Mouse (Mus musculus) kidney, embryonic 16.5 days (tissue): ENCODE results near the gene Sgcg. TPM values are rescaled to one million over a fixed set of nuclear protein-coding genes. Genes with fewer than 3 reads are reported as not detected.

Source experiments
- ATAC-seq: fragments of 200-750 bp; cut with Nextera tagmentation; 2 replicates; pipeline ENCODE4 v1.8.0; 2017; ENCODE audit warnings: moderate TSS enrichment; ENCODE audit not compliant: low FRiP score, low TSS enrichment
- H3K27ac ChIP-seq: fragments of 300-500 bp; sonication (generic); 2 replicates; pipeline ENCODE4 v1.5.1; 2014; ENCODE audit warnings: low read length
- H3K27me3 ChIP-seq: fragments of 300-500 bp; sonication (generic); 2 replicates; pipeline ENCODE4 v1.6.1; 2014; ENCODE audit warnings: low read length, control low read depth, mixed read lengths; ENCODE audit not compliant: insufficient read depth
- H3K36me3 ChIP-seq: fragments of 300-500 bp; sonication (generic); 2 replicates; pipeline ENCODE4 v1.6.1; 2014; ENCODE audit warnings: low read length, control low read depth, mixed read lengths; ENCODE audit not compliant: insufficient read depth
- H3K4me1 ChIP-seq: fragments of 300-500 bp; sonication (generic); 2 replicates; pipeline ENCODE4 v1.6.1; 2014; ENCODE audit warnings: low read length, control low read depth, mixed read lengths; ENCODE audit not compliant: insufficient read depth
- H3K4me2 ChIP-seq: fragments of 300-500 bp; sonication (generic); replicated peaks from 2 replicates; pipeline ENCODE4 v1.6.1; 2014; ENCODE audit warnings: low read depth, low read length
- H3K4me3 ChIP-seq: fragments of 300-500 bp; sonication (generic); 2 replicates; pipeline ENCODE4 v1.5.1; 2014; ENCODE audit warnings: mild to moderate bottlenecking, low read length
- H3K9ac ChIP-seq: fragments of 300-500 bp; sonication (generic); replicated peaks from 2 replicates; pipeline ENCODE4 v1.6.1; 2014; ENCODE audit warnings: low read length
- H3K9me3 ChIP-seq: fragments of 300-500 bp; sonication (generic); 2 replicates; pipeline ENCODE4 v1.6.1; 2016; ENCODE audit warnings: low read length, control low read depth
- WGBS: fragments of 180-500 bp; shearing (Covaris S2); extraction: QIAGEN DNeasy Blood & Tissue Kit; methylation state at CpG from one replicate; pipeline ENCODE4 v1.1.7; 2014; 5-methylcytosine and 5-hydroxymethylcytosine counted together
- polyA plus RNA-seq: library from polyadenylated mRNA; unstranded; fragments of >200 nt; fragmentation: Nextera tagmentation; extraction: Ambion mirVana; gene quantifications from 2 replicates; pipeline ENCODE4 v1.2.1, GENCODE M21; 2015

Sgcg gene
- polyA plus RNA-seq, 1 experiment from 2014 or later: 0.67 TPM

- ATAC-seq: no peak
- Histone ChIP-seq H3K4me2 (no peak overlapping the region), H3K27me3 (peaks cover 24% of the 10 kb centered on the region), H3K36me3 (no peaks in the 10 kb centered on the region), H3K9me3 (no peaks in the 10 kb centered on the region), H3K4me1 (peaks cover 11% of the 10 kb centered on the region), H3K9ac (no peak overlapping the region), H3K27ac (no peak overlapping the region), H3K4me3 (no peak overlapping the region)
- 79% methylated on average over 7 of the region's 7 CpGs for WGBS
Observed at GRCm38 (mm10) chr14:61278676-61279300, 20.5 kb upstream of the Sgcg start.

- no peak overlapping the region for H3K27ac ChIP-seq
- peaks cover 11% of the 10 kb centered on the region for H3K4me1 ChIP-seq
- H3K9ac ChIP-seq: no peak overlapping the region
- no peak overlapping the region for H3K4me3 ChIP-seq
- no peak for ATAC-seq
- WGBS: 50% methylated on average over 1 of the region's 1 CpGs
- peaks cover 27% of the 10 kb centered on the region for H3K27me3 ChIP-seq
- no peaks in the 10 kb centered on the region for H3K36me3 ChIP-seq
- no peaks in the 10 kb centered on the region for H3K9me3 ChIP-seq
- H3K4me2 ChIP-seq: no peak overlapping the region
Observed at GRCm38 (mm10) chr14:61277285-61277684, 19.0 kb upstream of the Sgcg start.

- ATAC-seq: peak; percentile 51
Observed at GRCm38 (mm10) chr14:61274414-61275198, 16.3 kb upstream of the Sgcg start.

GRCm38 (mm10) chr14:61267908-61268475, 9.7 kb upstream of the Sgcg start:
- Histone ChIP-seq H3K27ac (no peak overlapping the region), H3K9ac (no peak overlapping the region), H3K27me3 (no peaks in the 10 kb centered on the region), H3K36me3 (no peaks in the 10 kb centered on the region), H3K4me1 (no peaks in the 10 kb centered on the region), H3K9me3 (0 out of 2 replicates have a peak, but pooled peaks cover 2% of the 10 kb centered on the region), H3K4me2 (no peak overlapping the region), H3K4me3 (no peak overlapping the region)
- 61% methylated on average over 5 of the region's 5 CpGs for WGBS
- ATAC-seq: no peak

More at GRCm38 (mm10) chr14:61274414-61275198, 16.3 kb upstream of the Sgcg start:
- Histone ChIP-seq H3K27ac (no peak overlapping the region), H3K36me3 (no peaks in the 10 kb centered on the region), H3K9me3 (no peaks in the 10 kb centered on the region), H3K27me3 (peaks cover 27% of the 10 kb centered on the region), H3K9ac (no peak overlapping the region), H3K4me3 (peak overlapping the region; percentile 37), H3K4me1 (peaks cover 11% of the 10 kb centered on the region), H3K4me2 (peak overlapping the region; percentile 53)
- WGBS: 7% methylated on average over 38 of the region's 38 CpGs

- H3K27me3 ChIP-seq: no peaks in the 10 kb centered on the region
- no peak overlapping the region for H3K4me3 ChIP-seq
- no peak overlapping the region for H3K27ac ChIP-seq
- no peaks in the 10 kb centered on the region for H3K9me3 ChIP-seq
- H3K4me1 ChIP-seq: peaks cover 6% of the 10 kb centered on the region
- no peak overlapping the region for H3K4me2 ChIP-seq
- WGBS: 16% methylated on average over 3 of the region's 3 CpGs
- ATAC-seq: no peak
- no peak overlapping the region for H3K9ac ChIP-seq
- H3K36me3 ChIP-seq: no peaks in the 10 kb centered on the region
Observed at GRCm38 (mm10) chr14:61259084-61259483, 794 bp upstream of the Sgcg start.

GRCm38 (mm10) chr14:61252596-61253388, 5.5 kb downstream of the Sgcg start:
- no peak overlapping the region for H3K27ac ChIP-seq
- H3K9me3 ChIP-seq: peaks cover 7% of the 10 kb centered on the region
- no peak overlapping the region for H3K4me2 ChIP-seq
- no peak overlapping the region for H3K4me3 ChIP-seq
- no peaks in the 10 kb centered on the region for H3K36me3 ChIP-seq
- H3K27me3 ChIP-seq: no peaks in the 10 kb centered on the region
- WGBS: 71% methylated on average over 14 of the region's 15 CpGs
- ATAC-seq: no peak
- H3K9ac ChIP-seq: no peak overlapping the region
- no peaks in the 10 kb centered on the region for H3K4me1 ChIP-seq

GRCm38 (mm10) chr14:61246444-61246843, 11.8 kb downstream of the Sgcg start:
- H3K9ac ChIP-seq: no peak overlapping the region
- H3K9me3 ChIP-seq: peaks cover 14% of the 10 kb centered on the region
- H3K4me3 ChIP-seq: no peak overlapping the region
- 77% methylated on average over 3 of the region's 3 CpGs for WGBS
- no peak for ATAC-seq
- H3K4me1 ChIP-seq: no peaks in the 10 kb centered on the region
- H3K27me3 ChIP-seq: no peaks in the 10 kb centered on the region
- no peaks in the 10 kb centered on the region for H3K36me3 ChIP-seq
- no peak overlapping the region for H3K4me2 ChIP-seq
- H3K27ac ChIP-seq: no peak overlapping the region

- Histone ChIP-seq H3K4me3 (no peak overlapping the region), H3K9ac (no peak overlapping the region), H3K4me1 (no peaks in the 10 kb centered on the region), H3K27me3 (no peaks in the 10 kb centered on the region), H3K36me3 (no peaks in the 10 kb centered on the region), H3K9me3 (peaks cover 5% of the 10 kb centered on the region; the same call in 1 of the 2 replicates), H3K27ac (no peak overlapping the region), H3K4me2 (no peak overlapping the region)
- WGBS: 43% methylated on average over 6 of the region's 6 CpGs
- no peak for ATAC-seq
Observed at GRCm38 (mm10) chr14:61242611-61243010, 15.7 kb downstream of the Sgcg start.

GRCm38 (mm10) chr14:61238751-61239150, 19.5 kb downstream of the Sgcg start:
- ATAC-seq: no peak
- H3K27me3 ChIP-seq: no peaks in the 10 kb centered on the region
- no peak overlapping the region for H3K27ac ChIP-seq
- no peak overlapping the region for H3K9ac ChIP-seq
- no peaks in the 10 kb centered on the region for H3K36me3 ChIP-seq
- H3K9me3 ChIP-seq: no peaks in the 10 kb centered on the region
- WGBS: 51% methylated on average over 9 of the region's 9 CpGs
- no peak overlapping the region for H3K4me2 ChIP-seq
- no peak overlapping the region for H3K4me3 ChIP-seq
- no peaks in the 10 kb centered on the region for H3K4me1 ChIP-seq
